In genomic region chr16:94785873-94786272, GRCm38 (mm10) we compare ENCODE assay signal across 22 mouse cellular contexts.
"Had no signal": no experiment of that assay in that cellular context is flagged by ENCODE, and none has a peak within 500 bp of the region (broad histone marks: within the 10 kb centered on the region; RNA-seq: fewer than 3 reads in every experiment).

No protein-coding gene starts in this region.

- H3K4me3 ChIP-seq: intestine, embryonic 15.5 days; limb, embryonic 10.5 days; limb, embryonic 13.5 days; liver, embryonic 13.5 days; midbrain, embryonic 12.5 days; midbrain, embryonic 15.5 days; neural tube, embryonic 12.5 days; neural tube, embryonic 15.5 days had no signal

- H3K36me3 ChIP-seq: intestine, embryonic 15.5 days; limb, embryonic 10.5 days; limb, embryonic 13.5 days; liver, embryonic 13.5 days; midbrain, embryonic 12.5 days; midbrain, embryonic 15.5 days; neural tube, embryonic 12.5 days; neural tube, embryonic 15.5 days had no signal

- H3K4me1 ChIP-seq: limb, embryonic 10.5 days; liver, embryonic 13.5 days; midbrain, embryonic 12.5 days; neural tube, embryonic 12.5 days had no signal

- H3K9ac ChIP-seq: intestine, embryonic 15.5 days; limb, embryonic 13.5 days; liver, embryonic 13.5 days; liver, postnatal 0 days; lung, embryonic 14.5 days; midbrain, embryonic 12.5 days; midbrain, embryonic 15.5 days; neural tube, embryonic 12.5 days; neural tube, embryonic 15.5 days had no signal

- H3K27ac ChIP-seq: intestine, embryonic 15.5 days; limb, embryonic 10.5 days; limb, embryonic 13.5 days; liver, embryonic 13.5 days; macrophage; midbrain, embryonic 12.5 days; midbrain, embryonic 15.5 days; neural tube, embryonic 12.5 days; neural tube, embryonic 15.5 days had no signal

- H3K9me3 ChIP-seq: intestine, embryonic 15.5 days; limb, embryonic 10.5 days; limb, embryonic 13.5 days; liver, embryonic 13.5 days; midbrain, embryonic 12.5 days; midbrain, embryonic 15.5 days; neural tube, embryonic 12.5 days; neural tube, embryonic 15.5 days had no signal

- DNase-seq: kidney, adult 18-20 months; kidney, adult 9 months; kidney, postnatal 25 days; layer of hippocampus, postnatal 36 days; liver; liver, embryonic 13.5 days; liver, postnatal 0 days; lung, embryonic 14.5 days; right cerebral cortex, adult 18-20 months; right cerebral cortex, postnatal 14 days; right cerebral cortex, postnatal 4 days; thymus, adult 2 months; thymus, postnatal 25 days had no signal

- ATAC-seq: intestine, embryonic 15.5 days; liver, postnatal 0 days; lung, postnatal 0 days; midbrain, embryonic 15.5 days had no signal

- H3K4me2 ChIP-seq: intestine, embryonic 15.5 days; limb, embryonic 13.5 days; liver, embryonic 13.5 days; lung, embryonic 14.5 days; midbrain, embryonic 12.5 days; midbrain, embryonic 15.5 days; neural tube, embryonic 12.5 days; neural tube, embryonic 15.5 days had no signal

- H3K27me3 ChIP-seq: intestine, embryonic 15.5 days; liver, embryonic 13.5 days; midbrain, embryonic 15.5 days; neural tube, embryonic 15.5 days had no signal
